Mouse (Mus musculus): ENCODE data around the gene Rpgrip1.

Gene Rpgrip1

GRCm38 (mm10) chr14:52120169-52120568 is 9.7 kb downstream of the Rpgrip1 start:
- DNase-seq, result no peak

DNA sequence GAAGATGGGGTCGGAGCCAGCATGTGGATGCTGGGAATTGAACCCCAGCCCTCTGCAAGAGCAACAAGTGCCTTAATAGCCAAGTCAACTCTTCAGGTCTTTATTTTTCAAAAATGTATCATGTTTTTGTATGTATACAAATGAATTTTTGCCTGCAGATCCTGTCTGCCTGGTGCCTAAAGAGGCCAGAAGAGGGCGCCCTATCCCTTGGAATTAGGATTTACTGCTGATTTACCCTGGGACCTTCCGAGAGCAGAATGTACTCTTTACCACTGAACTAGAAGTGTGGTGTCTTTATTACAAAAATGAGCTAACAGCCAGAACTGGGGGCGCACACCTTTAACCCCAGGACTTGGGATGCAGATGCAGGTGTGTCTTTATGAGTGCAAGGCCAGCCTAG is 13.4 kb downstream of the Rpgrip1 start:
- DNase-seq, result peak; percentile 69

DNA sequence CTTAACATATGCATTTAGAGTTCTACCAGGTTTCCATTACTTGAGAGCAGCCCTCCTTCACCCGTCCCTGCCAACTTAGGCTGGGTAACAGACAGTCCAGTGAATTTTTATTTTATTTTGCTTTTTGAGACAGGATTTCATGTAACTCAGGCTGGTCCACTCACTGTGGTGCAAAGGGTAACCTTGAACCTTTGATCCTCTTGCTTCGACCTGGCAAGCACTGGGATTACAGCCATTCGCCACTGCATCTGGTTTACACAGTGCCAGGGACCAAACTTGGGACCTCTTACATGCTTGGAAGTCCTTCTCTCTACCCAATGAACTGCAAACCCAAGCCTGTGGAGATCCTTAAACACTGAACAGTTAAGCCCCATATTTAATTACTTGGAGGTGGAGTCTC is 14.1 kb downstream of the Rpgrip1 start:
- no peak for DNase-seq

DNA sequence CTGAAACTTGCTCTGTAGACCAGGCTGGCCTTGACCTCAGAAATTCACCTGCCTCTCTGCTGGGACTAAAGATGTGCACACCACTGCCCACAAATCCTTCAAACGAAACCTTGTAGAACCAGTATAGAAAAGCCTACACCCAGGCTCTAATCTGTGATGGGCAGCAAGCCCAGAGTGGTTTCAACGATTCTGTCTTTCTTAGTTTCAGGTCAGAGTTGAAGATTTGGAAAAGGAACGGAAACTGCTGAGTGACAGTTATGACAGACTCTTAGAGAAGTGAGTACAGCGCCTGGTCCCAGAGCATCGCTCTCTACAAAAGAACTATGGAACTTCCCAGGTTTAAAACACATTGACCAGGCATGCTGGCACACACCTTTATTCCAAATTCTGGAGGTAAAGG is 23.1 kb downstream of the Rpgrip1 start:
- no peak for DNase-seq

DNA sequence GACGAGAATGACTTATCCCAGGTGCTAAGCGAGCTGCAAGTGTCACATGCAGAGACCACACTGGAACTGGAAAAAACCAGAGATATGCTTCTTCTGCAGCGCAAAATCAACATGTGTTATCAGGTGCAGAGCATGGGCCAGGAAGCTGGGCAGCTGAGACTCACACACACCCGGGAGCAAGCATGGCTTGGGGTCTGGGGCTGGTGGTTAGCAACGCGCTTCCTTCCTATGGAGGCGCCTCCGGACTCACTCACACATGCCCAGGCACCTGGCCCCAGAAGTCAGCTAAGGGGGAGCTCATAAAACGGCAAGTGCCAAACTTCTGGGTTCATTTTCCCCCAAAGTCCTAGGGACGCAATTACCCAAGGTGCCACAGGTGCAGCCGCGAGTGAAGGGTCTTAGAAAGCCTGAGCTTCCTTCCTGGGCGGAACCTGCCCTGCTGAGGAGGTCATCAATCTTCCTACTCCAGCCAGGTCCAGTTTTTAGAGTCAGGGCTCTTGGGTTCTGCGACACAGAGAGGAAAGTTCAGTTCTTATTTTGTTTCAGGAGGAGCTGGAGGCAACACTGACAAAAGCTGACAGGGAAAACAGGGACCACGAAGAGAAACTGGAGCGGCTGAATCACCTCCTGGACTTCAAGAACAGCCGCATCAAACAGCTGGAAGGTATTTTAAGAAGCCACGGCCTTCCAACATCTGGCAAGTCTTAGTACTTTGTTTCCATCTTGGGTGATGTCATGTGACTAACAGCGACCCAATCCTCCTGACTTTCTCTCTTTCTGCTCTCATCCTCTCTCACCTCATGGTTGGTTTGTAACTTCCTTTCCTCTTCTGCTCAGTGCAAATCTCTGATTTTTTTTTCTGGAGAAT is 30.3 kb downstream of the Rpgrip1 start:
- DNase-seq, result no peak

GRCm38 (mm10) chr14:52141445-52142127 is 31.1 kb downstream of the Rpgrip1 start:
- no peak for DNase-seq

DNA sequence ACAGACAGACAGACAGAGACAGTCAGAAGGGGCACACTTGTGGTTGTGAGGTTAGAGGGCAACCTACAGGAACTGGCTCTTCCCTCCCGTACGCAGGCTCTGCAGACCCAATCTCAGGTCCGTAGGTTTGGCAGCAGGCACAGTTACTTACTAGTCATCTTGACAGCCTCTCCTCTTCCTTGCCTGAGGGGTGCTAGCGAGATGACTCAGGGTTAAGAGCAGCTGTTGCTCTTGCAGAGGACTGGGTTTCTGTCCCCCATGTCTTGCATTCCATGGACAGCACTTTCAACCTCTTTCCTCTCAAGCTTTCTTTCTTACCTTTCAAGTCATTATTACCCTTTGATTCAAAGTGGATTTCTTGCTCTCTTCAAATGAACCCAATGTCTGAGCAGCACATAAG is 33.7 kb downstream of the Rpgrip1 start:
- DNase-seq, result no peak

DNA sequence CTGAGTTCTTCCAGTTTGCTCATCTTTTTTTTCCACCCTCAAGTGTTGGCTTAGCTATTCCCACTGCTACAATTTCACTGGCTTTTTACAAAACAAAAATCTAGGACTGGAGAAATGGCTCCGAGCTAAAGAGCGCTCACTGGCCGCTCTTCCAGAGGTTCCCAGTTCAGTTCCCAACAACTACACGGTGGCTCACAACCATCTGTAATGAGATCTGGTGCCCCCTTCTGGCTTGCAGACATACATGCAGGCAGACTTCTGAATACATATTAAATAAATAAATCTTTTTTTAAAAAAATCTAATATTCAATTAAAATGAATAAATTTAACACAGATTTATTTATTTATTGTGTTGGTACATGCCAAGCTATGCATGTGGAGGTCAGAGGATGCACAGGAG is 36.0 kb downstream of the Rpgrip1 start:
- no peak for DNase-seq

GRCm38 (mm10) chr14:52149888-52150287 is 39.4 kb downstream of the Rpgrip1 start:
- no peak for DNase-seq

GRCm38 (mm10) chr14:52152179-52152578 is 41.7 kb downstream of the Rpgrip1 start:
- DNase-seq, result no peak

DNA sequence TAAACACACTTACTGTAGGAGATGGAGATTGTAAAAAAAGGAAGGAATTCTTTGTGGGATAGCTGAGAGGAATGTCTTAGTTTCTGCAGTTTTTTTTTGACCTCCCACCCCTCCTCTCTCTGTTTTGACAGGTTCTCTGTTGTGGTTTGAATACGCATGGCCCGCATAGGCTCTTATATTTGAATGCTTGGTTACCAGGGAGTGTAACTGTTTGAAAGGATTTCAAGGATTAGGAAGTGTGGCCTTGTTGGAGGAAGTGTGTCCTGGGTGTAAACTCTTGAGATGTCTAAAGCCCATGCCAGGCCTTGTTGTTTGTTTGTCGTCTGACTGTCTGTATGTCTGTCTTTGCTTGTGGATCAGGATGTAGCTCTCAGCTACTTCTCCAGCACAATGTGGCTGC is 42.1 kb downstream of the Rpgrip1 start:
- no peak for DNase-seq

- DNase-seq, result no peak
These were observed 44.5 kb downstream of the Rpgrip1 start for GRCm38 (mm10) chr14:52155008-52155407.

DNA sequence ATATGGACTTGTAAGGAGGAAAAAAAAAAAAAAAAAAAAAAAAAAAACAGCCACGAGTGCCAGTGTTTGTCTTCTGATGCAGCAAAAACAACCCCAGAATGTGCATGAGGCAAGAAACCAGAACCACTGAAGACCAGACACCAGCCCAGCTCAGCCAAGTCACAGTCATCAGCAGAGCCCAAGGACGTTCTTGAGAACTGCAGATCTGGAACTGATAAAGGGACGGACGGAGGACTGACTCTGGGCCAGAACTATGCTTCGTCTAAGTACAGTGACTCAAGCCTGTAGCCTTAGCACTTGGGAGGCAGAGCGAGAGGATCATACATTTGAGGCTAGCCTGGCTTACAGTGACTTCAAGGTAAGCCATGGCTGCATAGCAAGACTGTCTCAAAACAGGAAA is 50.4 kb downstream of the Rpgrip1 start:
- no peak for DNase-seq

- DNase-seq, result no peak
These were observed 56.1 kb downstream of the Rpgrip1 start for GRCm38 (mm10) chr14:52166571-52166970.

DNA sequence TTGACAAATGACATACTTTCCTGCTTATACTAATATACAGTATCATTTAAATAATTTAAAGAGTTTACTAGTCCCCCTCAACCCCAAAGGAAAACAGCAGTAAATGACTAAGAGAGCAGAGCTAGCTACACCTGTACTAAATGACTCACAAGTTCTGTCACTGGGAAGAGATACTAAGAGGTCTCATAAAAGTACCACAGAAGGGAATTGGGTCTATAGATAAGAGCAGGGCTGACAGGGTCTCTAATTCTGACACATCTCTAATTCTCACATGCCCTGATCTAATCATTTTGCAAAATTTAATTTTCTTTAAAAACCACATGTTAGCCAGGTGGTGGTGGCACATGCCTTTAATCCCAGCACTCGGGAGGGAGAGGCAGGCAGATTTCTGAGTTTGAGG is 78.3 kb downstream of the Rpgrip1 start:
- no peak for DNase-seq

GRCm38 (mm10) chr14:52189519-52189918 is 79.0 kb downstream of the Rpgrip1 start:
- DNase-seq, result no peak

- peak; percentile 17 for DNase-seq
These were observed 80.3 kb downstream of the Rpgrip1 start for GRCm38 (mm10) chr14:52190740-52191359.

- DNase-seq, result peak; percentile 28
These were observed 85.2 kb downstream of the Rpgrip1 start for GRCm38 (mm10) chr14:52195691-52196090.

DNA sequence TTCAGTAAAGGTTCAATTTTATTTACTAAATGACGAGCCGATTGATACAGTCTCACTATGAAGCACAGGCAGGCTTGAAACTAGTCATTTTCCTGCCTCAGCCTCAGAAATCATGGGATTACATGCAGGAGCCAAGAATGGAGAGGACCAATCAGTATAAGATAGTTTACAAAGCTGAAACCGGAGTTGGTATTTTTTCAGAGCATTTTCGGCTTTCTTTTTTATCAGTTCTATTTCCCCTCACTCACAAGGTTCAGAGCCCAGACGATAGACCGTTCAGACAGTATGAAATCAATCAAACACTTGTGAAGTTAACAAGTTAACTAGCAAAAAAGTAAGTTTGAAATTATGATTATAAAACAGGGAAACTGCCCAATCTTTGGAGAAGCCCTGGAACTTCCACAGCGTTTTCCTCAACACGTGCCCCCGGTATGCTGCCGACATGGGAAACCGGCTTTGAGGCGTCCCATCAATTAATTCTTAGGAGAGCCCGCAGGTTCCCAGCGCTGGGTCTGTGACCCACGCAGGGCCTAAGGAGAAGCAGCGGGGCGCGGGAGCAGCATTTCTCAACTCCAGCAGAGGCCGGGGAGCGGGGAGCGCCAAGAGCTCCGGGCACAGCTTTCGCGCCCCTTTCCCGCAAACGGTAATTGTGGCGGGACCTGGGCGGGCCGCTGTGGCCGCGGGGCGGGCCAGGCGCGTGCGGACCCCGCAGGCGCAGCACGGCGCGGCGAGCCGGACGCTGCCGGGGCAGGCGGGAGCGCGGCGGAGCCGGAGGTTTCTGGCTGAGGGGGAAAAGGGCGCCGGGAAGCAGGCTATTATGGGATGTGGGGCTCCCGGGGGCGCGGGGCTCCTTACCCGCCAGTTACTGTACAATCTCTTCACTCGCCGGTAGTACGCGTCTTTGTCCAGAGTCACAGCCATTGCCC is 86.0 kb downstream of the Rpgrip1 start:
- DNase-seq, result no peak

- peak; percentile 73 for DNase-seq
These were observed 86.8 kb downstream of the Rpgrip1 start, which contains the start of gene Supt16 for GRCm38 (mm10) chr14:52197156-52197878. TSS of gene Supt16 (minus strand) at chr14:52197416.

DNA sequence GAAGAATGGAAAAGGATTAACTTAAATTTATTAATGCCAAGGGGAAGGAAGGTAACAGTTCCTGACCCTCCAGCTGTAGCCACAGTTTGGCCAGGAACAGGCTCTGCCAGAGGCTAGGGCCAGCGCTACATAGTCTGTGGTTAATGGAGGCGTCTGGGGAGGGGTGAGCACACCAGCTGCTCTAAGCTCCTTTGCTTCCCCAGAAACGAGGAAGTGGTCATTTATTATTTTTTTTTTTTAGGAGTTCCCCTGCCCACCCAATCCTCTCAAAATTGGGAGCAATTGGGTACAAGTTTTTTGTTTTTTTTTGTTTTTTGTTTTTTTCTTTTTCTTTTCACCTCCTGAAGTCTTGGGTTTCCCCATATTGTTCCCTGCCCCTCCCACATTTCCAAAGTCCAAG is 87.6 kb downstream of the Rpgrip1 start:
- DNase-seq, result no peak

DNA sequence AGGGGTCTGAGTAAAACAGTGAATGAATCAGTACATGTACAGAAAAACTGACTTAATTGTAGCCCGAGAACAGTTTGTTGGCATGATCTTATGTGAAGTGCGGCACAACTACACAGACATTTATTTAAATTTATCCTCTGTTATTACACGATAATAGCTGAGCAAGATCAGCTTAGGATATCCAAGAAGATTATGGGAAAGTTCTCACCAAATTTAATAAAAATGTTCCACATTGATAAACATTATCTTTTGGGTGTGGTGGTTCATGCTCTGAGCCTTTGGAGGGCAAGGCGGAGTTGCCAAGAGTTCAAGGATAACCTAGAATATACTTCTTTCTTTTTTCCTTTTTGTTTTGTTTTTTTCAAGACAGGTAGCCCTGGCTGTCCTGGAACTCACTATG is 88.9 kb downstream of the Rpgrip1 start:
- DNase-seq, result no peak
